Mouse (Mus musculus) MEL (cell line): ENCODE results near the gene Aqp7.

Source experiments
- CHD1 ChIP-seq: IDR thresholded peaks from 2 replicates; pipeline ENCODE4 v1.6.1; 2012; ENCODE audit warnings: low read depth, mild to moderate bottlenecking, inconsistent platforms, low read length, improper control_type of control experiment
- CTCF ChIP-seq, 3 experiments: IDR thresholded peaks in 2 of 3; conservative IDR thresholded peaks in 1 of 3; 2 replicates each; pipeline ENCODE4 v1.5.1; 2011 to 2012; ENCODE audit warnings: low read length in 3 of 3, low read depth in 2 of 3, mild to moderate bottlenecking in 2 of 3, improper control_type of control experiment in 1 of 3, inconsistent platforms in 1 of 3, mixed read lengths in 1 of 3, moderate library complexity in 1 of 3; ENCODE audit not compliant: control insufficient read depth in 1 of 3, insufficient read depth in 1 of 3, poor library complexity in 1 of 3, severe bottlenecking in 1 of 3
- EP300 ChIP-seq, 2 experiments: IDR thresholded peaks; 2 replicates each; pipeline ENCODE4 v1.6.1; 2011; ENCODE audit warnings: improper control_type of control experiment in 2 of 2, low read length in 2 of 2, low read depth in 1 of 2, mild to moderate bottlenecking in 1 of 2
- ETS1 ChIP-seq: IDR thresholded peaks from 2 replicates; pipeline ENCODE4 v1.6.1; 2012; ENCODE audit warnings: low read depth, mild to moderate bottlenecking, inconsistent platforms, low read length, improper control_type of control experiment, moderate library complexity
- GATA1 ChIP-seq: IDR thresholded peaks from 2 replicates; pipeline ENCODE4 v1.6.1; 2011; ENCODE audit warnings: low read depth, low read length, improper control_type of control experiment
- POLR2A ChIP-seq, 2 experiments: IDR thresholded peaks; 2 replicates each; pipeline ENCODE4 v1.6.1; 2011 to 2012; ENCODE audit warnings: low read length in 2 of 2, mild to moderate bottlenecking in 2 of 2, control low read depth in 1 of 2, improper control_type of control experiment in 1 of 2, low read depth in 1 of 2, moderate library complexity in 1 of 2; ENCODE audit not compliant: control insufficient read depth in 1 of 2, insufficient read depth in 1 of 2, poor library complexity in 1 of 2
- RCOR1 ChIP-seq: IDR thresholded peaks from 2 replicates; pipeline ENCODE4 v1.6.1; 2012; ENCODE audit warnings: low read depth, mild to moderate bottlenecking, inconsistent platforms, low read length, improper control_type of control experiment
- SMC3 ChIP-seq: IDR thresholded peaks from 2 replicates; pipeline ENCODE4 v1.6.1; 2011; ENCODE audit warnings: low read depth, low read length, improper control_type of control experiment
- TCF12 ChIP-seq: IDR thresholded peaks from 2 replicates; pipeline ENCODE4 v1.6.1; 2014; ENCODE audit warnings: low read depth, mild to moderate bottlenecking, inconsistent platforms, low read length, improper control_type of control experiment, moderate library complexity
- USF2 ChIP-seq, 2 experiments: IDR thresholded peaks; 2 replicates each; pipeline ENCODE4 v1.6.1; 2011 to 2012; ENCODE audit warnings: improper control_type of control experiment in 2 of 2, low read length in 2 of 2, borderline replicate concordance in 1 of 2, inconsistent platforms in 1 of 2, low read depth in 1 of 2, mild to moderate bottlenecking in 1 of 2; ENCODE audit not compliant: insufficient read depth in 1 of 2

DNA sequence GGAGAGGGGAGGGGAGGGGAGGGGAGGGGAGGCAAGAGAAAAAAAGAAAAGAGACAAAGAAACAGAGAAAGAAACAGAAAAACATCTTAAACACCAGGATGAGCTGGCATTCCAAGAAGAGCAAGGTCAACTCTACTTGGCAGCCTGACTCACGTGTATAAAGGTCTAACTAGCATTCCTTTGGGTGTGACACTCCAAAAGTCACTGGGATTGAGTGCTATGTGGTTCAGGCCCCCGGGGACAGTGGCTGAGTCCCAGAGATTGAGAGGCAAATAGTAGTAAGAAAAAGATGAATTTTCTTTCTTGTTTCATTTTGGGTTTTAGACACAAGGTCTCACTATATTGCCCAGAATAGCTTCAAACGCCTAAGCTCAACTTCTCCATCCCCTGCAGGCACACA lies 10.0 kb downstream of the Aqp7 start:
- TF ChIP-seq RCOR1 (no peak), POLR2A (IDR thresholded peaks at IDR 0.05; ENCODE audit: control insufficient read depth in 1 of 2, insufficient read depth in 1 of 2, low read depth in 1 of 2, low read length in 2 of 2, poor library complexity in 1 of 2) (no peak), USF2 (IDR thresholded peaks at IDR 0.05; ENCODE audit: borderline replicate concordance in 1 of 2, insufficient read depth in 1 of 2, low read depth in 1 of 2, low read length in 2 of 2) (no peak), EP300 (IDR thresholded peaks at IDR 0.05; ENCODE audit: low read depth in 1 of 2, low read length in 2 of 2) (no peak), ETS1 (no peak), CHD1 (no peak), TCF12 (no peak), GATA1 (no peak), CTCF (IDR thresholded peaks at IDR 0.05 in 2 of 3, conservative IDR thresholded peaks at IDR 0.05 in 1 of 3; ENCODE audit: control insufficient read depth in 1 of 3, insufficient read depth in 1 of 3, low read depth in 2 of 3, low read length in 3 of 3, poor library complexity in 1 of 3, severe bottlenecking in 1 of 3) (no peak), SMC3 (no peak)
